Mouse (Mus musculus) small intestine, adult 2 months (tissue): ENCODE measurements around the gene Minpp1. TPM values are rescaled to one million over a fixed set of nuclear protein-coding genes. Genes with fewer than 3 reads are reported as not detected.

Experiments
- H3K27ac ChIP-seq: fragments of 200-500 bp; 2 replicates; pipeline ENCODE4 v1.5.1; 2012; ENCODE audit warnings: low read depth, low read length, control low read depth, inconsistent platforms; ENCODE audit not compliant: insufficient read depth
- H3K27me3 ChIP-seq: fragments of 200-500 bp; 2 replicates; pipeline ENCODE4 v1.6.1; 2012; ENCODE audit warnings: mild to moderate bottlenecking, moderate library complexity, low read length, inconsistent platforms; ENCODE audit not compliant: control insufficient read depth, insufficient read depth
- H3K36me3 ChIP-seq: fragments of 200-500 bp; 2 replicates; pipeline ENCODE4 v1.6.1; 2012; ENCODE audit warnings: mild to moderate bottlenecking, low read length, control low read depth, inconsistent platforms; ENCODE audit not compliant: control insufficient read depth, insufficient read depth
- H3K4me1 ChIP-seq: fragments of 200-500 bp; 2 replicates; pipeline ENCODE4 v1.6.1; 2012; ENCODE audit warnings: low read length, inconsistent platforms, mixed read lengths; ENCODE audit not compliant: control insufficient read depth, insufficient read depth, insufficient read length
- H3K4me3 ChIP-seq: fragments of 200-500 bp; 2 replicates; pipeline ENCODE4 v1.5.1; 2012; ENCODE audit warnings: low read depth, mild to moderate bottlenecking, control low read depth, inconsistent platforms, low read length, moderate library complexity
- CTCF ChIP-seq: fragments of 200-500 bp; IDR thresholded peaks from 2 replicates; pipeline ENCODE4 v1.5.1; 2012; ENCODE audit warnings: low read depth, mild to moderate bottlenecking, control low read depth, inconsistent platforms, low read length, moderate library complexity, mixed read lengths; ENCODE audit not compliant: insufficient replicate concordance, insufficient read length; ENCODE audit errors: extremely low read depth
- POLR2A ChIP-seq: fragments of 200-500 bp; IDR thresholded peaks from 2 replicates; pipeline ENCODE4 v1.6.1; 2012; ENCODE audit warnings: low read depth, mild to moderate bottlenecking, control low read depth, inconsistent platforms, low read length, moderate library complexity
- whole genome bisulfite sequencing: fragments of 180-500 bp; shearing (Covaris S2); methylation state at CpG from one replicate; pipeline ENCODE4 v1.1.7; 2018; 5-methylcytosine and 5-hydroxymethylcytosine counted together
- polyA plus RNA-seq: library from polyadenylated mRNA; depleted of rRNA; stranded (reverse); fragments of >200 nt; gene quantifications from 2 replicates; pipeline ENCODE4 v1.2.3, GENCODE M21; 2012; rRNA removed

Minpp1 gene
- polyA plus RNA-seq, 1 experiment, result 112 TPM

DNA sequence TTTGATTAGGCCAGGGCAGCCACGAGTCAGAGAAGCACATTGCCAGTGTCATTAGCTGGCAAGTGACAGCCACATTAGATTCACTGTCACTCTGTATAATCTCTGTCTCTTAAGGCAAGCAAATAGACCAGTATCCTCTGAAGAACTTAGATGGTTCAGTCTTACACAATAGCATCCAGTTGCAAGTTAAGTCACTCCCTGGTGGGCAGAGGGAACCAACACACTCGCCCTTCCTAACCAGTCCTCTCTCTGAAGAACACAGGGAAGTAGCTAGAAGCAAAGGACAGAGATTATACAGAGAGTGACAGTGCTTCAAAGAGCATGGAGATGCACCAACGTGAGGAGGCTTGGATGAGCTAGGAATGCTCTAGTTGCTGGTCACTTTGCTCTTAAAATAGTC lies 67.7 kb downstream of the Minpp1 start:
- TF ChIP-seq CTCF, result no peak
- no peak for TF ChIP-seq POLR2A
- no peaks in the 10 kb centered on the region for H3K36me3 ChIP-seq
- whole genome bisulfite sequencing, result 75% methylated on average over 3 of the region's 3 CpGs
- no peak overlapping the region for H3K4me3 ChIP-seq
- no peaks in the 10 kb centered on the region for H3K27me3 ChIP-seq
- no peak overlapping the region for H3K27ac ChIP-seq
- peaks cover 2% of the 10 kb centered on the region; the same call in 1 of the 2 replicates for H3K4me1 ChIP-seq

GRCm38 (mm10) chr19:32555257-32555656 lies 69.7 kb downstream of the Minpp1 start:
- TF ChIP-seq CTCF, result no peak
- TF ChIP-seq POLR2A, result no peak
- Histone ChIP-seq H3K27ac (no peak overlapping the region), H3K27me3 (no peaks in the 10 kb centered on the region), H3K4me1 (peaks cover 2% of the 10 kb centered on the region; the same call in 1 of the 2 replicates), H3K36me3 (no peaks in the 10 kb centered on the region), H3K4me3 (no peak overlapping the region)
- 55% methylated on average over 3 of the region's 3 CpGs for WGBS

Other genes with a start within 250 kb of the Minpp1 start
- 4.3 and 7.5 TPM in 2 replicates for gene Sgms1, start 96.1 kb upstream of the Minpp1 start, polyA plus RNA-seq
- 0.65 and 0.83 TPM in 2 replicates for gene Rpl9-ps6, start 19.2 kb upstream of the Minpp1 start, polyA plus RNA-seq
- 24.3 and 219 TPM in 2 replicates for gene Papss2, start 110.0 kb downstream of the Minpp1 start, polyA plus RNA-seq